In genomic region chr19:46885365-46885764, GRCm38 (mm10) we compare ENCODE assay signal across 13 mouse cellular contexts.
"Had no signal": no experiment of that assay in that cellular context is flagged by ENCODE, and none has a peak within 500 bp of the region (broad histone marks: within the 10 kb centered on the region; RNA-seq: fewer than 3 reads in every experiment).

No protein-coding gene starts in this region.

- ATAC-seq: lung, postnatal 0 days; midbrain, embryonic 13.5 days had no signal

- H3K9me3 ChIP-seq: limb, embryonic 13.5 days; midbrain, embryonic 13.5 days; neural tube, embryonic 12.5 days had no signal

- H3K27ac ChIP-seq: limb, embryonic 13.5 days; liver, embryonic 14.5 days; midbrain, embryonic 13.5 days; neural tube, embryonic 12.5 days had no signal

- H3K9ac ChIP-seq: limb, embryonic 13.5 days; liver, embryonic 14.5 days; midbrain, embryonic 13.5 days; neural tube, embryonic 12.5 days had no signal

- H3K4me3 ChIP-seq: limb, embryonic 13.5 days; midbrain, embryonic 13.5 days; neural tube, embryonic 12.5 days had no signal

- H3K27me3 ChIP-seq: limb, embryonic 13.5 days; midbrain, embryonic 13.5 days; neural tube, embryonic 12.5 days had no signal

- H3K4me2 ChIP-seq: limb, embryonic 13.5 days; midbrain, embryonic 13.5 days; neural tube, embryonic 12.5 days had no signal

- DNase-seq: kidney, adult 18-20 months; kidney, postnatal 25 days; layer of hippocampus, adult 9-11 months; left cerebral cortex, postnatal 4 days; lung, adult 2 months; lung, postnatal 36 days; thymus, adult 18-20 months; thymus, postnatal 14 days had no signal

- H3K4me1 ChIP-seq: limb, embryonic 13.5 days; midbrain, embryonic 13.5 days; neural tube, embryonic 12.5 days had no signal
